Mouse (Mus musculus) olfactory bulb, adult 2 months (tissue): ENCODE data around the gene Zfp976.
"Not testable (repeated sequence)": the region's sequence is repeated elsewhere in the genome, so short reads cannot be mapped to it uniquely, and the experiment has no call there.

Source experiments
- CTCF ChIP-seq: fragments of 200-500 bp; IDR thresholded peaks from 2 replicates; pipeline ENCODE4 v1.5.1; 2012; ENCODE audit warnings: low read depth, mild to moderate bottlenecking, low read length, moderate library complexity; ENCODE audit not compliant: insufficient read depth
- POLR2A ChIP-seq: fragments of 200-500 bp; IDR thresholded peaks from 2 replicates; pipeline ENCODE4 v1.6.1; 2012; ENCODE audit warnings: mild to moderate bottlenecking, low read depth, low read length, moderate library complexity; ENCODE audit not compliant: insufficient read depth

DNA sequence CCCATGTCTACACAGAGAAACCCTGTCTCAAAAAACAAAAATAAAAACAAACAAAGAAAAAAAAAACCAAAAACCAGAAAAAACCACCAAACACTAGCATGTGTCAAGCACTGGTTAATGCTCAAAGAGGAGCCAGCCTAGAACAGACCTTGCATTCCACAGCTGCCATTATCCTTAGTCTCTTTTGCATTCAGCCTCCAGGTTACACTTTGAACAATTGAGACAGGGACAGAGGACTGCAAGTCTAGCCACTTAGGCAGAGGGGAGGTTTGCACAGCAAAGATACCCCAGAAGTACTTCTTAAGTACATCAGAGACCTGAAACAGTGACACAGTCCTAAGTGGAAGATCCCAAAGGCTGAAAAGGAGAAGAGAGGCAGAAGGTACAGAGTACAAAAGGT, 51.1 kb downstream of the Zfp976 start:
- TF ChIP-seq POLR2A, CTCF: not testable (repeated sequence)
